Mouse (Mus musculus): ENCODE data around the gene Hspa12b.

Gene Hspa12b

GRCm38 (mm10) chr2:131127161-131127730, at the start of gene Hspa12b:
Hspa12b (plus strand) TSS chr2:131127280.
- in situ Hi-C loops (cut with MboI, MseI), result no loop called here

GRCm38 (mm10) chr2:131080507-131080906, 46.6 kb upstream of the Hspa12b start:
- in situ Hi-C loops (cut with MboI, MseI), result no loop called here

- in situ Hi-C loops (cut with MboI, MseI), result no loop called here
Observed at GRCm38 (mm10) chr2:131084206-131084605, 42.9 kb upstream of the Hspa12b start.

GRCm38 (mm10) chr2:131086667-131087390, 40.3 kb upstream of the Hspa12b start, which contains the start of gene Siglec1:
Siglec1 (minus strand) TSS chr2:131086765.
- in situ Hi-C loops (cut with MboI, MseI), result no loop called here

GRCm38 (mm10) chr2:131088581-131088980, 38.5 kb upstream of the Hspa12b start:
- in situ Hi-C loops (cut with MboI, MseI), result no loop called here

- in situ Hi-C loops (cut with MboI, MseI), result loop anchor here (5.0 to 10.0 kb wide), 4 partner anchors 163 to 425 kb away; no protein-coding TSS in a partner anchor
Observed at GRCm38 (mm10) chr2:131089634-131090033, 37.4 kb upstream of the Hspa12b start.

- in situ Hi-C loops (cut with MboI, MseI), result loop anchor here (5.0 to 10.0 kb wide), 4 partner anchors 161 to 424 kb away; no protein-coding TSS in a partner anchor
Observed at GRCm38 (mm10) chr2:131090852-131091251, 36.2 kb upstream of the Hspa12b start.

- in situ Hi-C loops (cut with MboI, MseI), result loop anchor here (5.0 to 10.0 kb wide), 4 partner anchors 159 to 421 kb away; no protein-coding TSS in a partner anchor
Observed at GRCm38 (mm10) chr2:131093577-131093976, 33.5 kb upstream of the Hspa12b start.

GRCm38 (mm10) chr2:131094823-131095222, 32.3 kb upstream of the Hspa12b start:
- in situ Hi-C loops (cut with MboI, MseI), result loop anchor here (5.0 to 10.0 kb wide), 5 partner anchors 152 to 420 kb away; no protein-coding TSS in a partner anchor

GRCm38 (mm10) chr2:131096101-131096795, 30.8 kb upstream of the Hspa12b start:
- in situ Hi-C loops (cut with MboI, MseI), result loop anchor here (5.0 to 10.0 kb wide), 3 partner anchors 151 to 419 kb away; no protein-coding TSS in a partner anchor

- in situ Hi-C loops (cut with MboI, MseI), result loop anchor here (5.0 to 10.0 kb wide), 3 partner anchors 150 to 418 kb away; no protein-coding TSS in a partner anchor
Observed at GRCm38 (mm10) chr2:131097087-131097486, 30.0 kb upstream of the Hspa12b start.

GRCm38 (mm10) chr2:131101530-131101929, 25.6 kb upstream of the Hspa12b start:
- in situ Hi-C loops (cut with MboI, MseI), result loop anchor here in 1 of 2 experiments (25.0 kb wide), 1 partner anchor 1686 kb away; the partner anchor contains the start of gene Chgb

- in situ Hi-C loops (cut with MboI, MseI), result loop anchor here in 1 of 2 experiments (25.0 kb wide), 1 partner anchor 1683 kb away; the partner anchor contains the start of gene Chgb
Observed at GRCm38 (mm10) chr2:131104021-131104420, 23.1 kb upstream of the Hspa12b start.

- in situ Hi-C loops (cut with MboI, MseI), result loop anchor here (5.0 to 25.0 kb wide), 2 partner anchors 373 to 1682 kb away; partner anchors contain the start of gene Chgb (in 1 of the 2)
Observed at GRCm38 (mm10) chr2:131105061-131105460, 22.0 kb upstream of the Hspa12b start.

- in situ Hi-C loops (cut with MboI, MseI), result loop anchor here (5.0 to 25.0 kb wide), 2 partner anchors 374 to 1681 kb away; partner anchors contain the start of gene Chgb (in 1 of the 2)
Observed at GRCm38 (mm10) chr2:131105989-131106388, 21.1 kb upstream of the Hspa12b start.

- in situ Hi-C loops (cut with MboI, MseI), result loop anchor here (10.0 to 25.0 kb wide), 2 partner anchors 1264 to 1668 kb away; partner anchors contain the start of gene Chgb (in 1 of the 2)
Observed at GRCm38 (mm10) chr2:131118968-131119574, 8.0 kb upstream of the Hspa12b start.

GRCm38 (mm10) chr2:131124166-131124565, 2.9 kb upstream of the Hspa12b start:
- in situ Hi-C loops (cut with MboI, MseI), result loop anchor here in 1 of 2 experiments (25.0 kb wide), 1 partner anchor 1663 kb away; the partner anchor contains the start of gene Chgb

- in situ Hi-C loops (cut with MboI, MseI), result no loop called here
Observed at GRCm38 (mm10) chr2:131125157-131125963, 1.7 kb upstream of the Hspa12b start.

GRCm38 (mm10) chr2:131125964-131126815, 890 bp upstream of the Hspa12b start:
- in situ Hi-C loops (cut with MboI, MseI), result no loop called here
